Mouse (Mus musculus) testis, adult 2 months (tissue): ENCODE results near the gene Dpm3. TPM values are rescaled to one million over a fixed set of nuclear protein-coding genes. Genes with fewer than 3 reads are reported as not detected.
A peak's percentile ranks its signal among the peaks of the same experiment; 100 is the strongest.

Experiments
- H3K27ac ChIP-seq: fragments of 200-500 bp; 2 replicates; pipeline ENCODE4 v1.5.1; 2012; ENCODE audit warnings: low read depth, low read length; ENCODE audit not compliant: control insufficient read depth, insufficient read depth
- H3K27me3 ChIP-seq: fragments of 200-500 bp; 2 replicates; pipeline ENCODE4 v1.6.1; 2012; ENCODE audit warnings: mild to moderate bottlenecking, low read length, moderate library complexity; ENCODE audit not compliant: control insufficient read depth, insufficient read depth
- H3K36me3 ChIP-seq: fragments of 200-500 bp; 2 replicates; pipeline ENCODE4 v1.6.1; 2012; ENCODE audit warnings: mild to moderate bottlenecking, low read length; ENCODE audit not compliant: control insufficient read depth, insufficient read depth
- H3K4me1 ChIP-seq: fragments of 200-500 bp; 2 replicates; pipeline ENCODE4 v1.6.1; 2012; ENCODE audit warnings: low read length; ENCODE audit not compliant: control insufficient read depth, insufficient read depth
- H3K4me3 ChIP-seq: fragments of 200-500 bp; 2 replicates; pipeline ENCODE4 v1.5.1; 2012; ENCODE audit warnings: low read depth, mild to moderate bottlenecking, low read length, moderate library complexity, mixed read lengths; ENCODE audit not compliant: control insufficient read depth
- CTCF ChIP-seq: fragments of 200-500 bp; IDR thresholded peaks from 2 replicates; pipeline ENCODE4 v1.5.1; 2012; ENCODE audit warnings: low read depth, mild to moderate bottlenecking, inconsistent platforms, low read length, moderate library complexity; ENCODE audit not compliant: control insufficient read depth, insufficient read depth, insufficient replicate concordance
- POLR2A ChIP-seq: fragments of 200-500 bp; IDR thresholded peaks from 2 replicates; pipeline ENCODE4 v1.6.1; 2012; ENCODE audit warnings: low read depth, mild to moderate bottlenecking, inconsistent platforms, low read length, moderate library complexity; ENCODE audit not compliant: control insufficient read depth
- polyA plus RNA-seq: library from polyadenylated mRNA; depleted of rRNA; stranded (reverse); fragments of >200 nt; gene quantifications from 2 replicates; pipeline ENCODE4 v1.2.3, GENCODE M21; 2012

Gene Dpm3
- polyA plus RNA-seq, 1 experiment, result 42.2 TPM

DNA sequence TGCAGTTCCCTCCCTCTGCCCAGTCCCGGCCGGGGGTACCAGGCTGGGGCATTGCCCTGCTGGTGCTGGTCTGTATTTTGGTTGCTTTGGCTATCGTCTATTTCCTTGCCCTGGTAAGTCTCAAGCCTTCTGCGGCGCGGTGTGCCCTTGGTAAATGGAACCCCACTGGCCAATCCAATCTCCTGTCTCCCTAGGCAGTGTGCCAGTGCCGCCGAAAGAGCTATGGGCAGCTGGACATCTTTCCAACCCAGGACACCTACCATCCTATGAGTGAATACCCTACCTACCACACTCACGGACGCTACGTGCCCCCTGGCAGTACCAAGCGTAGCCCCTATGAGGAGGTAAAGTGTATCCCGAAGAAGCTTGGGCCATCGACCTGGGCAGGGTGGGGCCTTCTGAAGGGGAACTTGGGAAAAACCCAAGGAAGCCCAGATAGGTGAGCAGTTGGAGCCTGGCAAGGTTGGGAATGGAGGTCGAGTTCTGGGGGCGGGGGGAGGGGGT lies 27.3 kb upstream of the Dpm3 start:
- TF ChIP-seq POLR2A, result no peak
- TF ChIP-seq CTCF, result no peak
- no peaks in the 10 kb centered on the region for H3K36me3 ChIP-seq
- H3K4me1 ChIP-seq, result peaks cover 12% of the 10 kb centered on the region
- no peak overlapping the region for H3K27ac ChIP-seq
- H3K27me3 ChIP-seq, result no peaks in the 10 kb centered on the region
- no peak overlapping the region for H3K4me3 ChIP-seq

DNA sequence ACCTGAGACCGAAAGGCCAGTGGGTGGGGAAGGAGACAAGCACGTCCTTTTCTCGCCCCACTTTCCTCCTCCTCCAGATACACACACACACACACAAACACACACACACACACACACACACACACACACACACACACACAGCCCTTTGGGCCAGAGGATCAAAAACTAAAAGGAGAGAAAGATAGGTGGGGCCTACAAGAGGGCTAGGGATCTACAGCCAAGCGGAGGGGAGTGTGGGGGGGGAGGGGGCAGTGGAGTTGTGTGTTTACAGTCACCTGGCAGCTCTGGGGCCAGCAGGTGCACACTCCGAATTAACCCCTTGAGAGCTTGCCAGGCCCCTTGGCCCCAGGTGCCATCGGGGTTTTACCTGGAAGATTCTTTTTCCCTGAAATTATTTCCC lies 26.5 kb upstream of the Dpm3 start:
- Histone ChIP-seq H3K27ac (no peak overlapping the region), H3K4me3 (no peak overlapping the region), H3K4me1 (peaks cover 6% of the 10 kb centered on the region), H3K36me3 (no peaks in the 10 kb centered on the region), H3K27me3 (no peaks in the 10 kb centered on the region)
- TF ChIP-seq POLR2A, result no peak

DNA sequence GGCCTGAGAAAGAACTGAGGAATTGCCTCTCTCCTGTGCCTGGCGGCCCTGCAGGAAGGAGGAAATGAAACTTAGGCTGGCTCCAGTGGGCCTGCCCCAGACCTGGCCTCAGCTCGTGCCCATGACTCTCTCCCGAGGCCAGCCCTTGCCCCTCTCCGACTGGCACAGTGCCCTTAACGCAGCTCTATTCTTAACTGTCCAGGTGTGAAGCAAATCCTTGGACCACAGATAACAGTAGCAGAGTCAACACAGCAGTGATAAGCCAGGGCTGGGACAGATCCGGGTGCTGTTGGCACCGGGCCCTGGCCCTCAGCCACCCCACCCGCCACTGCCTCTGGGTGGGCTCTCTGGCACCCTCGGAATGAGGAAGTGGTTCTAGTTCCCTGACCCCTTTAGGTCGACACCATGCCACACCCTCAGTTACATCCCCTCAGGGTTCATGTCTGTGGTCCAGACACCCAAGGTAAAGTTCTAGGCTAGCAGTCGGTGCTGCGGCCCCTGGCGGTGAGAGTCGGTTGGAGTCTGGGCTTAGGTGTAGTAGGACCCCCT lies 25.5 kb upstream of the Dpm3 start:
- no peak for TF ChIP-seq POLR2A
- Histone ChIP-seq H3K36me3 (no peaks in the 10 kb centered on the region), H3K27me3 (no peaks in the 10 kb centered on the region), H3K4me1 (peaks cover 3% of the 10 kb centered on the region), H3K27ac (no peak overlapping the region), H3K4me3 (no peak overlapping the region)

GRCm38 (mm10) chr3:89236516-89236915 lies 22.6 kb upstream of the Dpm3 start:
- H3K36me3 ChIP-seq, result no peaks in the 10 kb centered on the region

GRCm38 (mm10) chr3:89237682-89238081 lies 21.5 kb upstream of the Dpm3 start:
- Histone ChIP-seq H3K27me3 (no peaks in the 10 kb centered on the region), H3K36me3 (no peaks in the 10 kb centered on the region), H3K27ac (no peak overlapping the region), H3K4me3 (no peak overlapping the region), H3K4me1 (no peaks in the 10 kb centered on the region)
- no peak for TF ChIP-seq POLR2A
- no peak for TF ChIP-seq CTCF

More at GRCm38 (mm10) chr3:89236516-89236915, 22.6 kb upstream of the Dpm3 start:
- Histone ChIP-seq H3K27me3 (no peaks in the 10 kb centered on the region), H3K4me3 (no peak overlapping the region), H3K4me1 (no peaks in the 10 kb centered on the region), H3K27ac (no peak overlapping the region)
- no peak for TF ChIP-seq POLR2A
- TF ChIP-seq CTCF, result no peak

DNA sequence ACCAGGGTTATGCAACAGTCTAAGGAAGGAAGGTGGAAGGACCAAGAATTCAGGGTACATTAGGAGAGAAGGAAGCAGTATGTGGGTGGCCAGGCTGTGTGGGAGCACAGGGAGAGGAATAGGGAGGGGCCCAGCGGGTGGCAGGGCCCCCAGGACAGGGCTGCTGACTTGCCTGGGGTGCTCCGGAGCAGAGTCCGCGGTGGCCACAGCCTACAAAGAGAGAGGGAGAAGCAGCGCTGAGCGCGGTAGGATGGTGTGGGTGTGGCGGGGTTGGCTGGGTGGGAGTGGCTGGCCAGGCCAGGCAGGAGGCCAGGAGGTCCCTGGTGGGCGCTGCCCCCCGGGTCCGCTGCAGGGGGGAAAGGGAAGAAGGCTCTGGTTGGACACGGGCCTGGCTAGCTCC lies 20.7 kb upstream of the Dpm3 start:
- H3K27me3 ChIP-seq, result no peaks in the 10 kb centered on the region
- no peaks in the 10 kb centered on the region for H3K36me3 ChIP-seq
- TF ChIP-seq CTCF (no peak), POLR2A (no peak)
- H3K4me1 ChIP-seq, result peaks cover 3% of the 10 kb centered on the region; the same call in 1 of the 2 replicates
- H3K27ac ChIP-seq, result no peak overlapping the region
- H3K4me3 ChIP-seq, result no peak overlapping the region

DNA sequence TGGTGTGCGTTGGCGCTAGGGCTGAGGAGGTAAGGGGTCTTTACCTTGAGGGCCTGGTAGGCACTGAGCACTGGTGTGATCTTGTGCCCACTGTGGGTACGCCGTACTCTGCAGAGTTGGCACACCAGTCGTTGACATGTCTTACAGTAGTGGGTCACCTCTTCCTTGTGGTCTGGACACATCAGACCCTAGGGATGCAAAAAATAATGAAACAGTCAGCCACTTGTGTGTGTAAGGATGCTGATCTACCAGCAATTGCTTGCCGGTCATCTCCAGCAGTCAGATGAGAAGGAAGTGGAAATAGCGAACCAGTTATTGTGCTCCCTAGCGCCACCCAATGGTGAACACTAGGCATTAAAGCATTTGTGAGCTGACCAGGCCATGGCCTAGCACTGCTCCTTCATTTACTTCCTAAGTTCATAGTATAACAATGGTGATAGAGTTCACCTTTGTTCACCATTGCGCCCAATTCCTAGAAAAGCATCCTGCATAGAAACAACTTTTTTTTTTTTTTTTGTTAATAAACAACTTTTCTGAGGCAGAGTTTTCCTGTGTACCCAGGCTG lies 16.7 kb upstream of the Dpm3 start:
- TF ChIP-seq CTCF, result peak; percentile 68
- TF ChIP-seq POLR2A, result no peak
- no peaks in the 10 kb centered on the region; the same call in 1 of the 2 replicates for H3K27me3 ChIP-seq
- H3K4me1 ChIP-seq, result peaks cover 21% of the 10 kb centered on the region

DNA sequence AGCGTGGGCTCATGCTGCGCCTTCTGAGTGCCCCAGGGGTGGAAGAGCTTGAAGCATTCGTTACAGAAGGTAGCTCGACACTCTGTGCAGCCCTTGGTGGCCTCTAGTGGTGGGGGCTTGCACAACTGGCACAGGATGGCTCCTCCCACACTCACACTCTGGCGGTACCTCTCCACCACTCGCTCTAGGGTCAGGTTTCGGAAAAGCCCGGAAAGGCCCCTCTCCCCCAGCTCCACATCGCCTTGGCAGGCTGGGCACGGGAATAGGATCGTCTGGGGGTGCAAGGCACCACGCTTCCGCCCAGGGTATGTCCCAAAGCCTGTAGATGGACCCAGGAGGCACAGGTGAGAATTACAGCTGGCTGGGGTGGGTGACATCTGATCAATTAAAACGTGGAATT lies 15.5 kb upstream of the Dpm3 start:
- Histone ChIP-seq H3K27ac (no peak overlapping the region), H3K27me3 (no peaks in the 10 kb centered on the region; the same call in 1 of the 2 replicates), H3K36me3 (no peaks in the 10 kb centered on the region), H3K4me1 (peaks cover 21% of the 10 kb centered on the region), H3K4me3 (peak overlapping the region; percentile 30)
- TF ChIP-seq CTCF (peak; percentile 35; the same call in 1 of the 2 replicates), POLR2A (no peak)

More for the DNA sequence above, 16.7 kb upstream of the Dpm3 start:
- H3K36me3 ChIP-seq, result no peaks in the 10 kb centered on the region
- H3K4me3 ChIP-seq, result no peak overlapping the region
- H3K27ac ChIP-seq, result no peak overlapping the region
